Mouse (Mus musculus): ENCODE data around the gene Dpep1.

DNA sequence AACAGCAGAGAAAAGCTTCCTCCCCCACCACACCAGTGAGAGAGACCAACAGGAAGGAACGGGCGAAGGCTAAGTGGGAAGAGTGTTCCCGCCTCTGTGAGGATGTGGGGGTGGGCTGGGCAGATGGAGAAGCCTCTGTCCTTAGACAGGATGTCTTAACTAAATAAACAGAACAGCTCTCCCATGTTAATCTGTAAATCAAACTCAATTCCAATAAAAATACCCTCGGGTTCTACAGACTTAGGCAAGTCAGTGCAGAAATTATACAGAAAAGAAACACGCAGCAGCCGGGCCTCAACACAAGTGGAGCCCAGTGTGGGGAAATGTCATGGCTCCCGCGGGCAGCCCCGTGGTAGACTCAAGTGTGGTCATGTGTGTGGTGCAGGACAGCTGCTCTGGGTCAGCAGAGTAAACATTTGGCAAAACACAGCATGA, 35.3 kb upstream of the Dpep1 start:
- TF ChIP-seq CTCF (IDR thresholded peaks at IDR 0.05; ENCODE audit: low read depth) (no peak), EP300 (IDR thresholded peaks at IDR 0.05; ENCODE audit: low read depth) (no peak)

All from heart, postnatal 0 days (tissue).